In the genomic region with DNA sequence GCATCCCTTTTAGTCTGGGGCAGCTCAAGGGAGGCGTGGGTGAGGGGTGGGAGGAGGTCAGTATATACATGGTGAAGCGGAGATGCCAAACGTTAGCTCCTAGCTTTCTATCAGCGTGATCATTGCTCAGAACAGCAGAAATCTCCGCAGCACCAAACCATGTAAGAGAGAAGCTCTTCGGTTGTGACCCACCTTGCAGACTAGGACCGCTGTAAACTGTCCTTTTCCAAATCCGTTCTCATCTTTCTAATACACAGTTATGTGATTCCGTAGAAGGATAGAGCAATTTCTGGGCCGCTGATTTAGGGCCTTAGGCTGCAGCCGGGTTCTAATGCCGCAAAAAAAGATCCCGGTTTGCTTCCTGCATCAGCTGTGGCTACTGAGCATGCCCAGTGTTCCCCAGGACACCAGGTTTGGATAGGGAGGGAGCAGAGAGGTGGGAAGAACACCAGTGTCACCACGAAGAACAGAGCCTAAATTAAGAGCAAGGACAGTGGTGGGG, we compare ENCODE assay signal across 8 mouse cellular contexts. TPM values are rescaled to one million over a fixed set of nuclear protein-coding genes. Genes with fewer than 3 reads are reported as not detected.
DNase-seq lines count a peak whose midpoint lies in the region; ATAC-seq and TF ChIP-seq lines count a peak whose summit lies in the region.

No protein-coding gene starts in this region.

- no peak overlapping the region for H3K27ac ChIP-seq in bone marrow macrophage, adult 2 months (ENCODE audit: insufficient read depth, low read depth, low read length)
- peak overlapping the region; percentile 74 for H3K27ac ChIP-seq in forebrain, embryonic 10.5 days
- H3K27ac ChIP-seq in intestine, postnatal 0 days (ENCODE audit: low read depth, low read length): no peak overlapping the region
- H3K27ac ChIP-seq in liver, embryonic 15.5 days (replicated peaks): no peak overlapping the region

- H3K4me1 ChIP-seq in bone marrow macrophage, adult 2 months (ENCODE audit: control insufficient read depth, insufficient read depth, low read length): no peaks in the 10 kb centered on the region
- H3K4me1 ChIP-seq in forebrain, embryonic 10.5 days: peaks cover 20% of the 10 kb centered on the region
- no peaks in the 10 kb centered on the region for H3K4me1 ChIP-seq in intestine, postnatal 0 days (replicated peaks; ENCODE audit: control insufficient read depth, insufficient read depth, low read length)
- H3K4me1 ChIP-seq in liver, embryonic 15.5 days (replicated peaks): no peaks in the 10 kb centered on the region

- H3K9me3 ChIP-seq in forebrain, embryonic 10.5 days: no peaks in the 10 kb centered on the region
- no peaks in the 10 kb centered on the region for H3K9me3 ChIP-seq in intestine, postnatal 0 days (ENCODE audit: control insufficient read depth)
- H3K9me3 ChIP-seq in liver, embryonic 15.5 days (replicated peaks): no peaks in the 10 kb centered on the region

- H3K4me2 ChIP-seq in intestine, postnatal 0 days (replicated peaks; ENCODE audit: low read depth): peak overlapping the region; percentile 56
- H3K4me2 ChIP-seq in liver, embryonic 15.5 days: peak overlapping the region; percentile 11

- DNase-seq in adrenal gland, adult (ENCODE audit: inconsistent age in 2 of 2, low spot score in 1 of 2): peak; percentile 53 to 78
- DNase-seq in adrenal gland, postnatal 4 days (ENCODE audit: low spot score in 2 of 2): no peak
- peak; percentile 49 for DNase-seq in forebrain, embryonic 10.5 days (ENCODE audit: extremely low spot score, low spot score)
- DNase-seq in right cerebral cortex, postnatal 36 days (ENCODE audit: low spot score in 2 of 2): peak; percentile 60 to 71
- DNase-seq in spleen, postnatal 14 days (ENCODE audit: low spot score in 2 of 2): no peak

- 1% methylated on average over 14 of the region's 14 CpGs for WGBS in forebrain, embryonic 10.5 days
- 3% methylated on average over 14 of the region's 14 CpGs for WGBS in intestine, postnatal 0 days
- 4% methylated on average over 14 of the region's 14 CpGs for WGBS in liver, embryonic 15.5 days (ENCODE audit: insufficient replicate concordance)

- TF ChIP-seq CTCF in bone marrow macrophage, adult 2 months (IDR thresholded peaks at IDR 0.05; ENCODE audit: low read depth, low read length): no peak; the same call in 1 of the 2 replicates
- TF ChIP-seq CTCF in intestine, postnatal 0 days (IDR thresholded peaks at IDR 0.05; ENCODE audit: low read depth): no peak

- no peaks in the 10 kb centered on the region for H3K36me3 ChIP-seq in forebrain, embryonic 10.5 days (replicated peaks)
- no peaks in the 10 kb centered on the region for H3K36me3 ChIP-seq in intestine, postnatal 0 days (ENCODE audit: control insufficient read depth, insufficient read depth)
- H3K36me3 ChIP-seq in liver, embryonic 15.5 days (replicated peaks): no peaks in the 10 kb centered on the region

- no peak for TF ChIP-seq POLR2A in bone marrow macrophage, adult 2 months (IDR thresholded peaks at IDR 0.05; ENCODE audit: borderline replicate concordance, low read depth, low read length)

- ATAC-seq in intestine, postnatal 0 days: no peak
- ATAC-seq in liver, embryonic 15.5 days (ENCODE audit: insufficient read depth): no peak

- no peak overlapping the region for H3K9ac ChIP-seq in intestine, postnatal 0 days (ENCODE audit: low read depth, low read length)
- H3K9ac ChIP-seq in liver, embryonic 15.5 days: no peak overlapping the region

- peaks cover 21% of the 10 kb centered on the region for H3K27me3 ChIP-seq in forebrain, embryonic 10.5 days (ENCODE audit: poor library complexity, severe bottlenecking)
- H3K27me3 ChIP-seq in intestine, postnatal 0 days (replicated peaks; ENCODE audit: control insufficient read depth, insufficient read depth, low read length): 0 out of 2 replicates have a peak, but pooled peaks cover 5% of the 10 kb centered on the region
- H3K27me3 ChIP-seq in liver, embryonic 15.5 days: peaks cover 23% of the 10 kb centered on the region

- peak overlapping the region; percentile 34 for H3K4me3 ChIP-seq in bone marrow macrophage, adult 2 months (ENCODE audit: insufficient read depth, low read length)
- H3K4me3 ChIP-seq in forebrain, embryonic 10.5 days: peak overlapping the region; percentile 54
- H3K4me3 ChIP-seq in intestine, postnatal 0 days (ENCODE audit: low read depth, low read length): peak overlapping the region; percentile 30
- H3K4me3 ChIP-seq in liver, embryonic 15.5 days (replicated peaks): peak overlapping the region; percentile 21; the same call in 1 of the 2 replicates

RNA-seq across cellular contexts. Expression of a gene that starts 1.3 kb away (rescaled TPM):
- 1 to 10 TPM; 1.9 to 2.5 TPM for total RNA-seq in adrenal gland, postnatal 4 days (2021)
- polyA plus RNA-seq in bone marrow macrophage, adult 2 months (2012; ENCODE audit: insufficient read depth, insufficient read length, missing spikeins): 0.24 TPM in 1 of 2 replicates, not detected in the other
- 0.05 TPM in 1 of 2 replicates, not detected in the other for polyA plus RNA-seq in forebrain, embryonic 10.5 days (2016; fragmentation: Nextera tagmentation; extraction: Ambion mirVana)
- polyA plus RNA-seq in intestine, postnatal 0 days (2015; fragmentation: Nextera tagmentation; extraction: Ambion mirVana): 0.50 and 0.63 TPM in 2 replicates
- 0.02 TPM in 2 replicates for polyA plus RNA-seq in liver, embryonic 15.5 days (2015; fragmentation: Nextera tagmentation; extraction: Ambion mirVana)

Comparison
In these comparisons a context has a peak if more than half of its experiments do, and no peak if none do; other contexts are left out.
1. DNase-seq: peak in adrenal gland, adult (2 of 2), forebrain, embryonic 10.5 days (single experiment) and right cerebral cortex, postnatal 36 days (2 of 2); none in adrenal gland, postnatal 4 days (0 of 2) and spleen, postnatal 14 days (0 of 2).
2. Peak in every context shown above with its lines, with median percentiles within 50 percentile points of each other: H3K4me3 ChIP-seq.